Mouse (Mus musculus): ENCODE data around the gene Kcng4. TPM values are rescaled to one million over a fixed set of nuclear protein-coding genes. Genes with fewer than 3 reads are reported as not detected.

The Kcng4 gene
- 0.38 and 0.82 TPM in 2 replicates for polyA plus RNA-seq (2012; rRNA removed)

- peak within 1 kb of the TSS; percentile 34; the same call in 1 of the 2 replicates for H3K27ac ChIP-seq (ENCODE audit: insufficient read depth, low read depth, low read length)
- WGBS: 40% methylated on average over 6 of the region's 6 CpGs
These were observed at the start of gene Kcng4 for GRCm38 (mm10) chr8:119635378-119635777. TSS of gene Kcng4 (minus strand) at chr8:119635680.

GRCm38 (mm10) chr8:119679184-119679583 lies 43.7 kb upstream of the Kcng4 start:
- WGBS: 74% methylated on average over 14 of the region's 14 CpGs
- Histone ChIP-seq H3K36me3 (ENCODE audit: control insufficient read depth, insufficient read depth, low read length) (no peaks in the 10 kb centered on the region), H3K4me3 (ENCODE audit: low read depth, low read length) (no peak overlapping the region), H3K4me1 (ENCODE audit: control insufficient read depth, insufficient read depth, insufficient read length, low read length) (peaks cover 4% of the 10 kb centered on the region), H3K27ac (ENCODE audit: insufficient read depth, low read depth, low read length) (no peak overlapping the region), H3K27me3 (ENCODE audit: control insufficient read depth, insufficient read depth, low read length) (no peaks in the 10 kb centered on the region)
- TF ChIP-seq CTCF (IDR thresholded peaks at IDR 0.05; ENCODE audit: extremely low read depth, insufficient read length, insufficient replicate concordance, low read depth, low read length) (no peak), POLR2A (IDR thresholded peaks at IDR 0.05; ENCODE audit: low read depth, low read length) (no peak)

More at GRCm38 (mm10) chr8:119635378-119635777, at the start of gene Kcng4:
- TF ChIP-seq CTCF (IDR thresholded peaks at IDR 0.05; ENCODE audit: extremely low read depth, insufficient read length, insufficient replicate concordance, low read depth, low read length) (no peak), POLR2A (IDR thresholded peaks at IDR 0.05; ENCODE audit: low read depth, low read length) (no peak)
- no peaks in the 10 kb centered on the region for H3K36me3 ChIP-seq (ENCODE audit: control insufficient read depth, insufficient read depth, low read length)
- H3K4me3 ChIP-seq (ENCODE audit: low read depth, low read length): no peak within 1 kb of the TSS
- peaks cover 4% of the 10 kb centered on the region for H3K4me1 ChIP-seq (ENCODE audit: control insufficient read depth, insufficient read depth, insufficient read length, low read length)
- no peaks in the 10 kb centered on the region for H3K27me3 ChIP-seq (ENCODE audit: control insufficient read depth, insufficient read depth, low read length)

DNA sequence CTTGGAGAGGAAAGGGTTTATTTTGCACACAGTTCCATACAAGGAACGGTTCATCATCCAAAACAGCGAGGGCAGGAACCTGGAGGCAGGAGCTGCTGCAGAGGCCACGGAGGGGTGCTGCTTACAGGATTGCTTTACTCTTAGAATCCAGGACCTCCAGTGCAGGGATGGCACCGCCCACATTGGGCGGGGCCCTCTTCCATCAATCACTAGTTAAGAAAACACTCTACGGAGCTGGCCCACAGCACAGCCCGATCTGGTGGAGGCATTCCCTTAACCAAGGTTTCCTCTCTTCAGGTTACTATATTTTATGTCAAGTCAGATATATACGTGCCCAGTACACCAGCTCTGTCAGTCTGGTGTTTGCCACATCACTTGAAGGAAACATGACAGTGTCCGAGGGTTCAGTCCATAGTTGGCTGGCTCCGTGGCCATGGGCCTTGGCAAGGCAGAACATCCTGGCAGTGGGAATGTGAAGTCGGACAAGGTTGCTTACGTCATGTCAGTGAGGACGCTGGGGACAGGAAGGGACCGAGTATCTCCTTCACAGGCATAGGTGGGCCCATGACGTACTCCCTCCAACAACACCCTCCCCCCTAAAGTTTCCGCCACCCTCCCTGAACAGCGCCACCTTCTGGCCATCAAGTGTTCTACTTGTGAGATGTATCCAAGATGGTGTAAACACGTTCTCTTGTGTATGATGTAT lies 42.8 kb upstream of the Kcng4 start:
- Histone ChIP-seq H3K4me1 (ENCODE audit: control insufficient read depth, insufficient read depth, insufficient read length, low read length) (peaks cover 6% of the 10 kb centered on the region), H3K4me3 (ENCODE audit: low read depth, low read length) (no peak overlapping the region), H3K36me3 (ENCODE audit: control insufficient read depth, insufficient read depth, low read length) (no peaks in the 10 kb centered on the region), H3K27me3 (ENCODE audit: control insufficient read depth, insufficient read depth, low read length) (no peaks in the 10 kb centered on the region), H3K27ac (ENCODE audit: insufficient read depth, low read depth, low read length) (no peak overlapping the region)
- peak; percentile 64; the same call in 1 of the 2 replicates for TF ChIP-seq CTCF (IDR thresholded peaks at IDR 0.05; ENCODE audit: extremely low read depth, insufficient read length, insufficient replicate concordance, low read depth, low read length)
- TF ChIP-seq POLR2A (IDR thresholded peaks at IDR 0.05; ENCODE audit: low read depth, low read length): no peak
- WGBS: 17% methylated on average over 18 of the region's 18 CpGs

DNA sequence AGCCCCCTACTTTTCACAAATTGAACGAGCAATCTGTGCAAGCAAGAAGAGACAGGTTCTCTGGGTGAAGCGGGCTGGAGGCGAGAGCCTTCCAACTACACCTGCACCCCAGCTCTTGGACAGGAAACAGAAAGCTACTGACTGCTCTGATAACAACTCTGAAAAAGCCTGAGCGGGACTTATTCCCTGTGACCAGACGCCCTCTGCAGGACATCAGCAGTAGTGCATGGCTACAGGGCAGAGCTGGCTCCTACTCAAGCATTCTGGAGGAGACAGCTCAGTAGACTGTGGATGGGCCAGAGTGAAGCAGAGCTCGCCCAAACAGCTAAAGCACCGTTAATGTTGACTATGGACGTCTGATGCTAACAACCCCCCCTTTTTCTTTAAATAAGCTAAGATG lies 40.9 kb upstream of the Kcng4 start:
- no peaks in the 10 kb centered on the region for H3K36me3 ChIP-seq (ENCODE audit: control insufficient read depth, insufficient read depth, low read length)
- 3% methylated on average over 8 of the region's 8 CpGs for WGBS
- peak; percentile 91; the same call in 1 of the 2 replicates for TF ChIP-seq CTCF (IDR thresholded peaks at IDR 0.05; ENCODE audit: extremely low read depth, insufficient read length, insufficient replicate concordance, low read depth, low read length)
- no peak for TF ChIP-seq POLR2A (IDR thresholded peaks at IDR 0.05; ENCODE audit: low read depth, low read length)
- no peak overlapping the region for H3K4me3 ChIP-seq (ENCODE audit: low read depth, low read length)
- H3K27ac ChIP-seq (ENCODE audit: insufficient read depth, low read depth, low read length): no peak overlapping the region
- peaks cover 6% of the 10 kb centered on the region for H3K4me1 ChIP-seq (ENCODE audit: control insufficient read depth, insufficient read depth, insufficient read length, low read length)
- H3K27me3 ChIP-seq (ENCODE audit: control insufficient read depth, insufficient read depth, low read length): no peaks in the 10 kb centered on the region

GRCm38 (mm10) chr8:119675457-119675856 lies 40.0 kb upstream of the Kcng4 start:
- 94% methylated on average over 5 of the region's 5 CpGs for WGBS
- no peak overlapping the region for H3K27ac ChIP-seq (ENCODE audit: insufficient read depth, low read depth, low read length)
- peaks cover 13% of the 10 kb centered on the region for H3K4me1 ChIP-seq (ENCODE audit: control insufficient read depth, insufficient read depth, insufficient read length, low read length)
- no peak overlapping the region for H3K4me3 ChIP-seq (ENCODE audit: low read depth, low read length)
- TF ChIP-seq POLR2A (IDR thresholded peaks at IDR 0.05; ENCODE audit: low read depth, low read length): no peak
- no peak for TF ChIP-seq CTCF (IDR thresholded peaks at IDR 0.05; ENCODE audit: extremely low read depth, insufficient read length, insufficient replicate concordance, low read depth, low read length)
- H3K27me3 ChIP-seq (ENCODE audit: control insufficient read depth, insufficient read depth, low read length): no peaks in the 10 kb centered on the region
- H3K36me3 ChIP-seq (ENCODE audit: control insufficient read depth, insufficient read depth, low read length): no peaks in the 10 kb centered on the region

GRCm38 (mm10) chr8:119673976-119674555 lies 38.6 kb upstream of the Kcng4 start:
- Histone ChIP-seq H3K36me3 (ENCODE audit: control insufficient read depth, insufficient read depth, low read length) (no peaks in the 10 kb centered on the region), H3K27me3 (ENCODE audit: control insufficient read depth, insufficient read depth, low read length) (no peaks in the 10 kb centered on the region), H3K27ac (ENCODE audit: insufficient read depth, low read depth, low read length) (no peak overlapping the region), H3K4me3 (ENCODE audit: low read depth, low read length) (no peak overlapping the region), H3K4me1 (ENCODE audit: control insufficient read depth, insufficient read depth, insufficient read length, low read length) (peaks cover 22% of the 10 kb centered on the region)
- peak; percentile 42; the same call in 1 of the 2 replicates for TF ChIP-seq CTCF (IDR thresholded peaks at IDR 0.05; ENCODE audit: extremely low read depth, insufficient read length, insufficient replicate concordance, low read depth, low read length)
- no peak for TF ChIP-seq POLR2A (IDR thresholded peaks at IDR 0.05; ENCODE audit: low read depth, low read length)
- 90% methylated on average over 11 of the region's 11 CpGs for WGBS

DNA sequence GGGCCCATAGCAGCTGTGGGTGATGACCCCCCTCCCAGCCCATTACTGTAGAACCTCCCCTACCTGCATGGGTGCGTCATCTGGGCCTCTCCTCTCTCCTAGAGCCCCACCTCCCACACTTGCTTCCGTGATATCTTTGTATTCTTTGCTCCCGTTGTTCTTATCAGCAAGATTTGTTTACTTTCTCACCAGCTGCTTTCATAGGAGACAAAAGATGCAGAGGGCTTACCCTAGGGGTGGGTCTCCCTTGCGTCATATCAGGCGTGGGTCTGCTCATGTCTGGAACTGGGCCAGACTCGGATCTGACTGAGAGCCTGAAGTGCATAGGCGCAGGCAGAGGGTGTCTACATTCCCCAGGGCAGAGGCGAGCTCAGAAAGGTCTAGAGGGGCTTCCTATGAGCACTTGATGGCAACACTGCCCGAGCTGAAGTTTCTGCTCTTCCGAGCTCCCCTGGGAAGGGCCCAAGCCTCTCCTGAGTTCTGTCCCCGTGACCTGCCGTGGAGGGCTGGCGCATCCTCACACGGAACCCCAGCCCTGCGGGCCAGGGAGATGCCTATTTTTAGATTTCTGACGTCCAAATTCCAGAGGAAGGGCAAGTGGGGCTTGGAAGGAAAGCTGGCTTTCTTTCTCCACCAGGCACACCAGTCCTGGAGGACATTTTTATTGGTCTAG lies 35.1 kb upstream of the Kcng4 start:
- peaks cover 32% of the 10 kb centered on the region for H3K4me1 ChIP-seq (ENCODE audit: control insufficient read depth, insufficient read depth, insufficient read length, low read length)
- H3K27me3 ChIP-seq (ENCODE audit: control insufficient read depth, insufficient read depth, low read length): no peaks in the 10 kb centered on the region
- peak overlapping the region; percentile 22 for H3K4me3 ChIP-seq (ENCODE audit: low read depth, low read length)
- peak overlapping the region; percentile 62 for H3K27ac ChIP-seq (ENCODE audit: insufficient read depth, low read depth, low read length)
- WGBS: 11% methylated on average over 16 of the region's 16 CpGs
- H3K36me3 ChIP-seq (ENCODE audit: control insufficient read depth, insufficient read depth, low read length): no peaks in the 10 kb centered on the region
- TF ChIP-seq CTCF (IDR thresholded peaks at IDR 0.05; ENCODE audit: extremely low read depth, insufficient read length, insufficient replicate concordance, low read depth, low read length) (no peak), POLR2A (IDR thresholded peaks at IDR 0.05; ENCODE audit: low read depth, low read length) (no peak)

All from small intestine, adult 2 months (tissue).